Mouse (Mus musculus): Measurements from ENCODE around the gene Hspa1a. TPM values are rescaled to one million over a fixed set of nuclear protein-coding genes. Genes with fewer than 3 reads are reported as not detected.
A peak's percentile ranks its signal among the peaks of the same experiment; 100 is the strongest.
"Not testable (repeated sequence)": the region's sequence is repeated elsewhere in the genome, so short reads cannot be mapped to it uniquely, and the experiment has no call there.

Gene Hspa1a
- polyA plus RNA-seq, 1 experiment = 6.3 TPM

DNA sequence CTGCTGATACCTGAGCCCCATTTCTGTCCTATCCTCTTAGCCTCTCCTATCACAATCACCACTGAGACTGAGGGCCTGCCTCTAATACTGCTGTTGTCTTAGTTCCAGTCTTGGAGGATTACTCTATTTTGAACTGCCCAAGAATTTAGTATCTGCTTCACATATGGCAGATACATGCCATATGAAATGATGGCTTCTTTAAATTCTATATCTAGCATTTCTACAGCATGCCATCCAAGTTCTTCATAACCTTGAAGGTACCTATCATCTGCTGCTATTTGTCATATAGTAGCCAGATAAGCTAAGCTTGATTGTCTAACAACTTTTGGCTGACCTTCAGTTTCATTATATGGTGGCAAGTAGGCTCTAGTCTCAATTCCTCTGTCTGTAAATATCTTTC, 22.8 kb upstream of the Hspa1a start:
- Histone ChIP-seq H3K4me1 (ENCODE audit: control insufficient read depth, insufficient read depth, insufficient read length, low read length) (no peaks in the 10 kb centered on the region), H3K27ac (replicated peaks; ENCODE audit: low read depth, low read length) (no peak overlapping the region), H3K4me3 (ENCODE audit: insufficient read depth, low read depth, low read length) (no peak overlapping the region)

DNA sequence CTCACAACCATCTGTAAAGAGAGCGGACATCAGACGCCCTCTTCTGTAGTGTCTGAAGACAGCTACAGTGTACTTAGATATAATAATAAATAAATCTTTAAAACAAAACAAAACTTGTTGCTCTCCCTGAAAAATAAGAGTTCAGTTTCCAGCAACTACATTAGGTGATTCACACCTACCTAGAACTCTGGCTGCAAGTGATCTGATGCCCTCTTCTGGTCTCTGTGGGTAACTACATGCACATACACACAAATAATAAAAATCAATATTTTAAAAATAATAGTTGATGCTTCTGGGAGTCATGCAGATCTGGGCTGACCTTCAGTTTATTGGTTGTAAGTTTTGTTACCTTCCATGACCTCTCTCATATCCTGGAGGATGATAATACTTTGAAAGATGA, 12.3 kb upstream of the Hspa1a start:
- Histone ChIP-seq H3K4me3 (ENCODE audit: insufficient read depth, low read depth, low read length) (no peak overlapping the region), H3K4me1 (ENCODE audit: control insufficient read depth, insufficient read depth, insufficient read length, low read length) (no peaks in the 10 kb centered on the region), H3K27ac (replicated peaks; ENCODE audit: low read depth, low read length) (no peak overlapping the region)

DNA sequence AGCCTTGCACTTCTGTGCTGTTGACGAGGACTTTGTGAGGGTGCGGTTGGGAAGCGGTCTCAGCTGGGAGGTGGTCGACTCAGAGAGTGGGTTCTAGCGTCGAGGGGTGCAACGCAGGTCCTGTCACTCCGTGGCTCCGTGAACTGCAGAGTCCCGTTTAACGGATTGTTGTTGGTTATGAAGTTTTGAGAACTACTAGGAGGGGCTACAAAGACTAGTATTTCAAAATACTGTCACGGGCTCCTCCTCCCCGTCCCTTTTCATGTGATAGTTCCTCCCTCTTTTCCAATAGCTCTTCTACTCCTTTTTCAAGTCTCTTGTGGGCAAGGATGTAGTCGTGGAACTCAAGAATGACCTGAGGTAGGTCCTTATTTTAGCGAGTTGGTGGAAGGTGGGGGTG, 10.4 kb upstream of the Hspa1a start:
- Histone ChIP-seq H3K4me1 (ENCODE audit: control insufficient read depth, insufficient read depth, insufficient read length, low read length) (no peaks in the 10 kb centered on the region), H3K27ac (replicated peaks; ENCODE audit: low read depth, low read length) (peak overlapping the region; percentile 99; the same call in 1 of the 2 replicates), H3K4me3 (ENCODE audit: insufficient read depth, low read depth, low read length) (peak overlapping the region; percentile 96)

DNA sequence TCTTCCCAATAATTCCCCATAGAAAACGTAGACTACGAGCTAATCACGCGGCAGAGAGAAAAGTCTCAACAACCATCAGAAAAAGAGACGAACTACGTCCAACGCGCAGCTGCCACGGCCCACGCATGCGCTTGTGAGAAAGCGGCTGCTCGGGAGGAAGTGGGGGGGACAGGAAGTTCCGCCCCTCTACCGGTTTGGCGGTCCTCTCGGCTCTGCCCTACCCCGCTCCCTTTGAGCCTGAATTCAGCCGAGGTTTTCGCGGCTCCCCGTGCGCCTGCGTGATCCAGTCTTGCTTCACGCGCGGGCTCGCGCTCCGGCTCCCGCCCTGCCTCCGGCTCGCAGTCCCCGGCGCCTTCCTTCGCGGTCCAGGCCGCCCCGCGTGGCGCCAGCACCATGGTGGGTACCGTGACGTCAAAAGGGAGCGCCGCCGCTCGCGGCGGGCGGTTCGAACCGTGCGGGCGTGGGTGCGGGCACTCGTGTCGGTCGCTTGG, 9.8 kb upstream of the Hspa1a start, which contains the start of gene Lsm2:
TSS of gene Lsm2 (plus strand) at position 173 of the 491 bp plus-strand sequence.
- Histone ChIP-seq H3K4me3 (ENCODE audit: insufficient read depth, low read depth, low read length) (peak within 1 kb of the TSS; percentile 96), H3K27ac (replicated peaks; ENCODE audit: low read depth, low read length) (peak within 1 kb of the TSS; percentile 99), H3K4me1 (ENCODE audit: control insufficient read depth, insufficient read depth, insufficient read length, low read length) (no peaks in the 10 kb centered on the region)

DNA sequence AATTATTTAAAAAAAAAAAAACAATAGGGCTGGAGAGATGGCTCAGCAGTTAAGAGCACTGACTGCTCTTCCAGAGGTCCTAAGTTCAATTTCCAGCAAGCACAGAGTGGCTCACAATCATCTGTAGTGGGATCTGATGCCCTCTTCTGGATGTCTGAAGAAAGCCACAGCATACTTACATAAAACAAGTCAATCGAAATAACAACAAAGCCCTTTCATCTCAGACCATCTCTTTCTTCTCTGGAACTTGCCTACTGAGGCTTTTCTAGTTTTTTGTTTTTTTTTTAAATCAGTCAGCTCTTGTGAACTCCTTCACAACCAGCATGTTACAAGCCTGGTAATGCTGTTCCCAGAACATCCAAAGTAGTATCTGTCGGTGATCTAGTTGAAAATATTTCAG, 8.7 kb upstream of the Hspa1a start:
- Histone ChIP-seq H3K27ac (replicated peaks; ENCODE audit: low read depth, low read length) (peak overlapping the region; percentile 56), H3K4me1 (ENCODE audit: control insufficient read depth, insufficient read depth, insufficient read length, low read length) (no peaks in the 10 kb centered on the region), H3K4me3 (ENCODE audit: insufficient read depth, low read depth, low read length) (peak overlapping the region; percentile 40)

DNA sequence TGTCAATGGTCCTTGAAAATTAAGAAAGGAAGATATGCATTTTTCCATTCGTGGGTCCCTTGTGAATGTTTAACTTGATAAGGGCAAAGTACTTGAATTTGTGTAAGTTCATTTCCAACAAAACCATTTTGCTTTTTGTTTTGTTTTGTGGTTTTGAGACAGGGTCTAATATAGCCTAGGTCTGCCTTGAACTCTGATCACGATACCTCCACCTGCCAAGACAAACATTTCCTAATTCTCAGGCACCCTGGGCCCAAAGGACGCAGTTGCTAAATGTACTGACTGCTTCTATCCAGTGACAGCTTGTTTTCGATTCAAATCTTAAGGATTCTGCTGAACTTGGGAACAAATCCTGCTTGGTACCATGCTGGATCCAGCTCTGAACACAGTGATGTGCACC, 7.7 kb upstream of the Hspa1a start:
- no peak overlapping the region for H3K4me3 ChIP-seq (ENCODE audit: insufficient read depth, low read depth, low read length)
- no peaks in the 10 kb centered on the region for H3K4me1 ChIP-seq (ENCODE audit: control insufficient read depth, insufficient read depth, insufficient read length, low read length)

DNA sequence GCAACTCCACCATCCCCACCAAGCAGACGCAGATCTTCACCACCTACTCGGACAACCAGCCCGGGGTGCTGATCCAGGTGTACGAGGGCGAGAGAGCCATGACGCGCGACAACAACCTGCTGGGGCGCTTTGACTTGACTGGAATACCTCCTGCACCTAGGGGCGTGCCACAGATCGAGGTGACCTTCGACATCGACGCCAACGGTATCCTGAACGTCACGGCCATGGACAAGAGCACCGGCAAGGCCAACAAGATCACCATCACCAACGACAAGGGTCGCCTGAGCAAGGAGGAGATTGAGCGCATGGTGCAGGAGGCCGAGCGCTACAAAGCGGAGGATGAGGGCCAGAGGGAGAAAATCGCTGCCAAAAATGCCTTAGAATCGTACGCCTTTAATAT, 6.3 kb upstream of the Hspa1a start:
- Histone ChIP-seq H3K4me3 (ENCODE audit: insufficient read depth, low read depth, low read length) (no peak overlapping the region), H3K27ac (replicated peaks; ENCODE audit: low read depth, low read length) (no peak overlapping the region), H3K4me1 (ENCODE audit: control insufficient read depth, insufficient read depth, insufficient read length, low read length) (no peaks in the 10 kb centered on the region)

More for the DNA sequence above, 7.7 kb upstream of the Hspa1a start:
- H3K27ac ChIP-seq (replicated peaks; ENCODE audit: low read depth, low read length) = no peak overlapping the region

DNA sequence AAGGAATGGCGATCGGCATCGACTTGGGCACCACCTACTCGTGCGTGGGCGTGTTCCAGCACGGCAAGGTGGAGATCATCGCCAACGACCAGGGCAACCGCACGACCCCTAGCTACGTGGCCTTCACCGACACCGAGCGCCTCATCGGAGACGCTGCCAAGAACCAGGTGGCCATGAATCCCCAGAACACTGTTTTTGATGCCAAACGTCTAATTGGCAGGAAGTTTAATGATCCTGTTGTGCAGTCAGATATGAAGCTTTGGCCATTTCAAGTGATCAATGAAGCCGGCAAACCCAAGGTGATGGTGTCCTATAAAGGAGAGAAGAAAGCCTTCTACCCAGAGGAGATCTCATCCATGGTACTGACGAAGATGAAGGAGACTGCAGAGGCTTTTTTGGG, 5.0 kb upstream of the Hspa1a start:
- no peaks in the 10 kb centered on the region for H3K4me1 ChIP-seq (ENCODE audit: control insufficient read depth, insufficient read depth, insufficient read length, low read length)
- no peak overlapping the region for H3K4me3 ChIP-seq (ENCODE audit: insufficient read depth, low read depth, low read length)
- no peak overlapping the region for H3K27ac ChIP-seq (replicated peaks; ENCODE audit: low read depth, low read length)

DNA sequence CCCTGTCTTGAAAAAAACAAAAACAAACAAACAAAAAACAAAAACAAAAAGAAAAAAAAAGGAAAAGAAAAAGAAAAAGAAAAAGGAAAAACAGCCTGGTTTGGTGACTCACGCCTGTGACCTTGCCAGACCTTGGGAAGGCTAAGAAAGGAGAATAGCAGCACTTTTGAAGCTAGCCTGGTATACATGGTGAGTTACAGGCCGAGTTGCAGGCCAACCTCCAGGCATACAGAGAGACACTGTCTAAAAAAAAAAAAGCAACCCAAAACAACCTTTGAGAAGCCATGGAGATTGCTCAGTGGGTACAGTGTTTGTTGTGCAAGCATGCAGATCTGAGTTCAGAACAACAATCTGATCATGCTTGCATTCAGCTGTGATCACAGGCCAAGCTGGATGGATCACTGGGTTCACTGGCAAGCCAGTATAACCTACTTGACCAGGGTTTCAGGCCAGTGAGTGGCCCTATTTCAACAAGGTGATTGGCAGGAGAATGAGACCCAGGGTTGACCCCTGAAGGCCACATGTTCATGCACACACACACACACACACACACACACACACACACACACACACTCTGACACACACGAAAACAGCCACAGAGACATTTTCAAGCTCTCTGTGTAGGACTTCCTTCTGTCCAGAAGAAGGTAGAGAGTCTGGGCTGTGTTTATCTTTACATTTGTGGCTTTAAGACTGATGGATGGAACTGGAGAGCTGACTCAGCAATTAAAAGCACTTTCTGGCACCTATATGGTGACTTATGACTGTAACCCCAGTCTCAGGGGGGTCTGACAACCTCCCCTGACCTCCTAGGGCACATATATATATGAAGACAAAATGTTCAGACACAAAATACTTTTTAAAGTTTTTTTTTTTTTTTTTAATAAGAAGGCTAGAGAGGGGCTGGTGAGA, 3.9 kb upstream of the Hspa1a start:
- no peaks in the 10 kb centered on the region for H3K4me1 ChIP-seq (ENCODE audit: control insufficient read depth, insufficient read depth, insufficient read length, low read length)
- no peak overlapping the region for H3K27ac ChIP-seq (replicated peaks; ENCODE audit: low read depth, low read length)
- H3K4me3 ChIP-seq (ENCODE audit: insufficient read depth, low read depth, low read length) = no peak overlapping the region

DNA sequence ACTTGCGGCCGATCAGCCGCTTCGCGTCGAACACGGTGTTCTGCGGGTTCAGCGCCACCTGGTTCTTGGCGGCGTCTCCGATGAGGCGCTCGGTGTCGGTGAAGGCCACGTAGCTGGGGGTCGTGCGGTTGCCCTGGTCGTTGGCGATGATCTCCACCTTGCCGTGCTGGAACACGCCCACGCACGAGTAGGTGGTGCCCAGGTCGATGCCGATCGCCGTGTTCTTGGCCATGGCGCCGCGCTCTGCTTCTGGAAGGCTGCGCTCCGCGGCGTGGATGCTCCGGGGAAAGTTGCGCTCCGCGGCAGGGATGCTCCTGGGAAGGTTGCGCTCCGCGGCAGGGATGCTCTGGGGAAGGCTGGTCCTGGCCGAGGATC, 275 bp downstream of the Hspa1a start:
- H3K4me3 ChIP-seq (ENCODE audit: insufficient read depth, low read depth, low read length) = peak overlapping the region; percentile 42
- H3K4me1 ChIP-seq (ENCODE audit: control insufficient read depth, insufficient read depth, insufficient read length, low read length); H3K27ac ChIP-seq (replicated peaks; ENCODE audit: low read depth, low read length): not testable (repeated sequence)

DNA sequence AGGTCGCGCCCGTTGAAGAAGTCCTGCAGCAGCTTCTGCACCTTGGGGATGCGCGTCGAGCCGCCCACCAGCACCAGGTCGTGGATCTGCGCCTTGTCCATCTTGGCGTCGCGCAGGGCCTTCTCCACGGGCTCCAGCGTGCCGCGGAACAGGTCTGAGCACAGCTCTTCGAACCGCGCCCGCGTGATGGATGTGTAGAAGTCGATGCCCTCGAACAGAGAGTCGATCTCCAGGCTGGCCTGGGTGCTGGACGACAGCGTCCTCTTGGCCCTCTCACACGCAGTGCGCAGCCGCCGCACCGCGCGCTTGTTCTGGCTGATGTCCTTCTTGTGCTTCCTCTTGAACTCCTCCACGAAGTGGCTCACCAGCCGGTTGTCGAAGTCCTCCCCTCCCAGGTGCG, 1.1 kb downstream of the Hspa1a start:
- not testable (repeated sequence) for H3K4me1 ChIP-seq (ENCODE audit: control insufficient read depth, insufficient read depth, insufficient read length, low read length); H3K4me3 ChIP-seq (ENCODE audit: insufficient read depth, low read depth, low read length); H3K27ac ChIP-seq (replicated peaks; ENCODE audit: low read depth, low read length)

DNA sequence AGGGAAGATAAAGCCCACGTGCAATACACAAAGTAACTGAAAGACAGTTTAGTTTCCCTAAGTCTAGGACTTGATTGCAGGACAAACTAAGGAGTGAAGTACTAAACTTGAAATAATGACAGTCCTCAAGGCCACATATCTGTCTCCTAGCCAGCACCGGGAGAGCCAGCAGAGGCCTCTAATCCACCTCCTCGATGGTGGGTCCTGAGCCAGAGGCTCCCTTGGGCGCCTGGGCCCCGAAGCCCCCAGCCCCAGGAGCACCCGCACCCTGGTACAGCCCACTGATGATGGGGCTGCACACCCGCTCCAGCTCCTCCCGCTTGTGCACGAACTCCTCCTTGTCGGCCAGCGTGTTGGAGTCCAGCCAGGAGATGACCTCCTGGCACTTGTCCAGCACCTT, 2.1 kb downstream of the Hspa1a start, which contains the start of gene Gm20481:
TSS of gene Gm20481 (plus strand) at position 91 of the 400 bp plus-strand sequence.
- H3K4me3 ChIP-seq (ENCODE audit: insufficient read depth, low read depth, low read length); H3K27ac ChIP-seq (replicated peaks; ENCODE audit: low read depth, low read length); H3K4me1 ChIP-seq (ENCODE audit: control insufficient read depth, insufficient read depth, insufficient read length, low read length): not testable (repeated sequence)

DNA sequence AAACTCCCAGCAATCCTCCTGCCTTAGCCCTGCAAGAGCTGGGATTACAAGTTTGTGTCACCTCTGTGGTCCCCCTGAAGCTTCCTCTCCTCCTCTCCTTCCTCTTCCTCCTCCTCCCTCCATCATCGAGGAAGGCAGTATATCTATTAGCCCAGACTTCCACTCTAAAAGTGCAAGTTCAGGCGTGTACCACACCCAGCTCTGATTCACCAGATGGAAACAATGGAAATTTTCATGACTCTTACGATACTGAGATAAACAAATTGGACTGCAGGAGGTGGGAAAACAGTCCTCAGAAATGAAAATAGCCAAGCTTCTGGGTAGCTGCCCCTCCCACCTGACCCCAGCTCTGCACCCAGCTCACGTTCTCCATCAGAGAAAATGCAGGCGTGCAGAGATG, 6.3 kb downstream of the Hspa1a start:
- Histone ChIP-seq H3K4me3 (ENCODE audit: insufficient read depth, low read depth, low read length) (no peak overlapping the region), H3K27ac (replicated peaks; ENCODE audit: low read depth, low read length) (no peak overlapping the region), H3K4me1 (ENCODE audit: control insufficient read depth, insufficient read depth, insufficient read length, low read length) (no peaks in the 10 kb centered on the region)

DNA sequence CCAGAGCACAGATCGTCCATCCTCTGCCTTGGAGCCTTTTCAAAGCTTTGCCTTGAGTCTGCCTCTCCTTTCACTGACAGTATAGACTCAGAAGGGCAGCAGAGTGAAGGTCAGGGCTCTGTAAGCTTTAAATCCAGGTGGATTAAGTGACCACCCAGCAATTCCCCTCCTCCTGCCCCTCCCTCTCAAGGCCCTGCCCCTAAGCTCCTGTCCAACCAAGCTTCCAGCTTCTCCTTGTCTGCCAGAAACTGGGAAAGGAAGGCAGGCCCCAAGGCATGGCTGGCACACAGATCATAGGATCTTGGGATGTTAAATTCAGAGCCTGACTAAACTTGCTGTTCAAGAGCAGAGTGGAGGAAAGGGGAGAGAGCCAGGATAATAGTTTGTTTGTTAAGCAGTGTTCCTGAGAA, 7.3 kb downstream of the Hspa1a start:
- H3K27ac ChIP-seq (replicated peaks; ENCODE audit: low read depth, low read length) = no peak overlapping the region
- H3K4me3 ChIP-seq (ENCODE audit: insufficient read depth, low read depth, low read length) = no peak overlapping the region
- no peaks in the 10 kb centered on the region for H3K4me1 ChIP-seq (ENCODE audit: control insufficient read depth, insufficient read depth, insufficient read length, low read length)

DNA sequence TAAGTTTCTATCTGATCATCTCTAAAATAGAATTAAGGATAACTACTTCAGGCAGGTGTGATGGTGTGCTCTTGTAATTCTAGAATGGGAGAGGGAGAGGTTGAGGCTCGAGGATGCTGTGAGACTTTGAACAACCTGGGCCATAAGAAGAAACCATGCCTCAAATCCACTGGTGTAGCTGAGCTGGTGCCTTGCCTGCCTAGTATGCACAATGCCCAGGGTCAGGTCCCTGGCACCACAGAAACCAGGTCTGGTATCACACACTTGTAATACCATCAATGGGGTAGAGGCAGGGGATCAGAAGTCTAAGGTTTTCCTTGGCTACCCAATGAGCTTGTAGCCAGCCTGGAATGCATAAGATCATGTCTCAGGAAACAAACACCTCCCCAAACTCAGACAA, 9.1 kb downstream of the Hspa1a start:
- no peak overlapping the region for H3K4me3 ChIP-seq (ENCODE audit: insufficient read depth, low read depth, low read length)
- H3K27ac ChIP-seq (replicated peaks; ENCODE audit: low read depth, low read length) = no peak overlapping the region
- no peaks in the 10 kb centered on the region for H3K4me1 ChIP-seq (ENCODE audit: control insufficient read depth, insufficient read depth, insufficient read length, low read length)

DNA sequence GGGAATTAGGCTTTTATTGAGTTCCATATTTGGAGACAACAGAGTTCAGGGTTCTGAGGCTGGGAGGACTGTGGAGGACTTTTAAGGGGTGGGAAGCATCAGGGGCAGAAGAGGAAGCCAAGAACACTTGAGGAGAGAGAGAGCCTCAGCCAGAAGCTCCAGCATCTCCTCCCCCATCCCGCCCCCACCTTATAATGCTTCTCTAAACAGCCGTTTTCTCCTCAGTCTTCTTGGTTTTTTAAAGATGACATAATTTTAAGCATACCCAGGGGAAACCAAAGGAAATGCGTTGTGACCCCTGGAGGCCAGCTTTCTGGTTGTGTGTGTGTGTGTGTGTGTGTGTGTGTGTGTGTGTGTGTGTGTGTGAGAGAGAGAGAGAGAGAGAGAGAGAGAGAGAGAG, 9.8 kb downstream of the Hspa1a start:
- Histone ChIP-seq H3K4me1 (ENCODE audit: control insufficient read depth, insufficient read depth, insufficient read length, low read length) (no peaks in the 10 kb centered on the region; the same call in 1 of the 2 replicates), H3K27ac (replicated peaks; ENCODE audit: low read depth, low read length) (peak overlapping the region; percentile 68)

More for the DNA sequence above, 9.8 kb downstream of the Hspa1a start:
- no peak overlapping the region for H3K4me3 ChIP-seq (ENCODE audit: insufficient read depth, low read depth, low read length)
